In genomic region chr6:108835765-108836691, GRCm38 (mm10) we compare ENCODE assay signal across 7 mouse cellular contexts. TPM values are rescaled to one million over a fixed set of nuclear protein-coding genes. Genes with fewer than 3 reads are reported as not detected.
DNase-seq lines count a peak whose midpoint lies in the region; ATAC-seq and TF ChIP-seq lines count a peak whose summit lies in the region.

No protein-coding gene starts in this region.

- peak overlapping the region; percentile 68 for H3K27ac ChIP-seq in brown adipose tissue, adult 24 weeks (replicated peaks; ENCODE audit: low read depth, low read length)
- H3K27ac ChIP-seq in liver, embryonic 16.5 days (ENCODE audit: low read length): peak overlapping the region; percentile 67
- H3K27ac ChIP-seq in spleen, adult 2 months (ENCODE audit: insufficient read depth, low read length): peak overlapping the region; percentile 76

- peak; percentile 84 for ATAC-seq in liver, embryonic 16.5 days (ENCODE audit: low read depth)

- H3K4me2 ChIP-seq in liver, embryonic 16.5 days (ENCODE audit: low read depth, low read length): peak overlapping the region; percentile 41

- TF ChIP-seq CTCF in spleen, adult 2 months (IDR thresholded peaks at IDR 0.05; ENCODE audit: extremely low read depth, insufficient read depth, insufficient read length, insufficient replicate concordance): no peak

- no peak overlapping the region for H3K9ac ChIP-seq in liver, embryonic 16.5 days (ENCODE audit: low read depth, low read length)

- H3K4me1 ChIP-seq in brown adipose tissue, adult 24 weeks (ENCODE audit: control insufficient read depth, insufficient read depth, insufficient read length, low read length): peaks cover 32% of the 10 kb centered on the region
- peaks cover 32% of the 10 kb centered on the region for H3K4me1 ChIP-seq in liver, embryonic 16.5 days (ENCODE audit: control insufficient read depth, low read depth, low read length)
- H3K4me1 ChIP-seq in spleen, adult 2 months (ENCODE audit: control insufficient read depth, insufficient read depth, insufficient read length): peaks cover 41% of the 10 kb centered on the region; the same call in 1 of the 2 replicates

- peak; percentile 89 for DNase-seq in NIH3T3 (ENCODE audit: low read depth)
- peak; percentile 36 to 38 for DNase-seq in spleen, adult 2 months (ENCODE audit: low read depth in 1 of 2, low spot score in 2 of 2)
- DNase-seq in cerebellum, postnatal 14 days: no peak
- DNase-seq in left cerebral cortex, adult 9 months (ENCODE audit: low spot score in 2 of 2): no peak
- no peak for DNase-seq in urinary bladder, postnatal 10 days (ENCODE audit: low spot score)

- H3K36me3 ChIP-seq in liver, embryonic 16.5 days (ENCODE audit: control insufficient read depth, insufficient read depth): no peaks in the 10 kb centered on the region
- peaks cover 4% of the 10 kb centered on the region; the same call in 1 of the 2 replicates for H3K36me3 ChIP-seq in spleen, adult 2 months (ENCODE audit: control insufficient read depth, insufficient read depth, low read length)

- no peak for TF ChIP-seq POLR2A in spleen, adult 2 months (IDR thresholded peaks at IDR 0.05; ENCODE audit: low read depth, low read length)

- no peaks in the 10 kb centered on the region for H3K27me3 ChIP-seq in liver, embryonic 16.5 days (ENCODE audit: control insufficient read depth, insufficient read depth, low read depth, low read length)
- H3K27me3 ChIP-seq in spleen, adult 2 months (ENCODE audit: control insufficient read depth, insufficient read depth, low read length): no peaks in the 10 kb centered on the region

- H3K4me3 ChIP-seq in brown adipose tissue, adult 24 weeks (ENCODE audit: insufficient read depth, low read depth, low read length): no peak overlapping the region
- H3K4me3 ChIP-seq in liver, embryonic 16.5 days (ENCODE audit: low read depth, low read length): peak overlapping the region; percentile 9; the same call in 1 of the 2 replicates
- 0 out of 2 replicates have a peak overlapping the region, but pooled peaks have one; percentile 2 for H3K4me3 ChIP-seq in spleen, adult 2 months (ENCODE audit: extremely low read depth, insufficient read depth, insufficient read length)

- no peaks in the 10 kb centered on the region for H3K9me3 ChIP-seq in liver, embryonic 16.5 days (replicated peaks; ENCODE audit: control insufficient read depth, low read length)

- WGBS in liver, embryonic 16.5 days (ENCODE audit: insufficient replicate concordance): 59% methylated on average over 16 of the region's 16 CpGs
- 18% methylated on average over 16 of the region's 16 CpGs for WGBS in spleen, adult 2 months

RNA-seq across cellular contexts. Expression of gene Edem1, which starts 7.6 kb away (rescaled TPM):
- polyA plus RNA-seq in brown adipose tissue, adult 24 weeks (2012; ENCODE audit: insufficient read depth, insufficient read length, missing spikeins): 25.6 and 41.9 TPM in 2 replicates
- polyA plus RNA-seq in liver, embryonic 16.5 days (2015; fragmentation: Nextera tagmentation; extraction: Ambion mirVana): 11.6 and 13.8 TPM in 2 replicates
- polyA plus RNA-seq in spleen, adult 2 months (2012; rRNA removed): 24.7 and 32.4 TPM in 2 replicates

RNA-seq across cellular contexts. Expression of gene Arl8b, which starts 53.1 kb away (rescaled TPM):
- polyA plus RNA-seq in brown adipose tissue, adult 24 weeks (2012; ENCODE audit: insufficient read depth, insufficient read length, missing spikeins): 66.3 and 96.4 TPM in 2 replicates
- polyA plus RNA-seq in liver, embryonic 16.5 days (2015; fragmentation: Nextera tagmentation; extraction: Ambion mirVana): 32.2 and 33.1 TPM in 2 replicates
- 7.0 and 9.2 TPM in 2 replicates for polyA plus RNA-seq in spleen, adult 2 months (2012; rRNA removed)

Comparison
In these comparisons a context has a peak if more than half of its experiments do, and no peak if none do; other contexts are left out.
1. DNase-seq: peak in NIH3T3 (single experiment) and spleen, adult 2 months (2 of 2); none in cerebellum, postnatal 14 days (0 of 2), left cerebral cortex, adult 9 months (0 of 2) and urinary bladder, postnatal 10 days (single experiment).
2. Peak in every context shown above with its lines, with median percentiles within 50 percentile points of each other: H3K27ac ChIP-seq.